Mouse (Mus musculus) E14TG2a.4 (cell line): ENCODE results near the gene Myh9.

Experiments
- CTCF ChIP-seq: conservative IDR thresholded peaks from 2 replicates; pipeline ENCODE4 v1.5.1; 2014; ENCODE audit warnings: low read length
- NANOG ChIP-seq: IDR thresholded peaks from 2 replicates; pipeline ENCODE4 v1.6.1; 2014; ENCODE audit warnings: borderline replicate concordance, low read length, mixed read lengths
- POU5F1 ChIP-seq: IDR thresholded peaks from 2 replicates; pipeline ENCODE4 v1.6.1; 2014; ENCODE audit warnings: low read length, borderline replicate concordance

GRCm38 (mm10) chr15:77886369-77887092, 44.6 kb upstream of the Myh9 start:
- TF ChIP-seq CTCF = no peak
- TF ChIP-seq NANOG = no peak
- TF ChIP-seq POU5F1 = no peak
